Mouse (Mus musculus) lung, adult 2 months (tissue): ENCODE results near the gene Blmh. TPM values are rescaled to one million over a fixed set of nuclear protein-coding genes. Genes with fewer than 3 reads are reported as not detected.

Experiments
- DNase-seq: peaks from one replicate; pipeline ENCODE4 v3.0.0; 2022
- H3K4me1 ChIP-seq: fragments of 200-500 bp; 2 replicates; pipeline ENCODE4 v1.6.1; 2011; ENCODE audit warnings: low read length; ENCODE audit not compliant: control insufficient read depth, insufficient read depth
- H3K4me3 ChIP-seq: fragments of 200-500 bp; replicated peaks from 2 replicates; pipeline ENCODE3; 2011; ENCODE audit warnings: low read depth, mild to moderate bottlenecking, control low read depth, low read length; ENCODE audit errors: extremely low read depth
- CTCF ChIP-seq: fragments of 200-500 bp; IDR thresholded peaks from 2 replicates; pipeline ENCODE4 v1.5.1; 2011; ENCODE audit warnings: mild to moderate bottlenecking, low read length, control low read depth; ENCODE audit not compliant: insufficient read depth
- POLR2A ChIP-seq: fragments of 200-500 bp; IDR thresholded peaks from 2 replicates; pipeline ENCODE4 v1.6.1; 2011; ENCODE audit warnings: low read depth, mild to moderate bottlenecking, control low read depth, low read length, borderline replicate concordance; ENCODE audit errors: extremely low read depth
- WGBS: fragments of 180-500 bp; shearing (Covaris S2); methylation state at CpG from one replicate; pipeline ENCODE4 v1.1.7; 2018; 5-methylcytosine and 5-hydroxymethylcytosine counted together
- polyA plus RNA-seq: library from polyadenylated mRNA; depleted of rRNA; stranded (reverse); fragments of >200 nt; gene quantifications from 2 replicates; pipeline ENCODE4 v1.2.3, GENCODE M21; 2012

Blmh gene
- polyA plus RNA-seq, 1 experiment = 20.1 TPM

GRCm38 (mm10) chr11:76896360-76896759, 28.2 kb upstream of the Blmh start:
- no peak for DNase-seq
- Histone ChIP-seq H3K4me3 (no peak overlapping the region), H3K4me1 (peaks cover 17% of the 10 kb centered on the region)
- no peak for TF ChIP-seq CTCF
- TF ChIP-seq POLR2A = no peak
- 34% methylated on average over 6 of the region's 6 CpGs for WGBS

- TF ChIP-seq POLR2A (no peak), CTCF (no peak)
- H3K4me1 ChIP-seq = peaks cover 17% of the 10 kb centered on the region
- DNase-seq = no peak
- 39% methylated on average over 1 of the region's 1 CpGs for WGBS
- no peak overlapping the region for H3K4me3 ChIP-seq
These were observed 27.5 kb upstream of the Blmh start for GRCm38 (mm10) chr11:76897126-76897525.

GRCm38 (mm10) chr11:76897871-76898270, 26.7 kb upstream of the Blmh start:
- TF ChIP-seq CTCF = no peak
- no peak for TF ChIP-seq POLR2A
- WGBS = 31% methylated on average over 3 of the region's 3 CpGs
- H3K4me3 ChIP-seq = no peak overlapping the region
- no peak for DNase-seq
- H3K4me1 ChIP-seq = peaks cover 17% of the 10 kb centered on the region

- no peak for TF ChIP-seq CTCF
- no peak for TF ChIP-seq POLR2A
- no peak for DNase-seq
- Histone ChIP-seq H3K4me3 (no peak overlapping the region), H3K4me1 (peaks cover 13% of the 10 kb centered on the region)
- 64% methylated on average over 3 of the region's 3 CpGs for WGBS
These were observed 25.9 kb upstream of the Blmh start for GRCm38 (mm10) chr11:76898751-76899150.

GRCm38 (mm10) chr11:76899758-76900738, 24.6 kb upstream of the Blmh start:
- H3K4me3 ChIP-seq = no peak overlapping the region
- H3K4me1 ChIP-seq = peaks cover 13% of the 10 kb centered on the region
- no peak for DNase-seq
- TF ChIP-seq POLR2A = no peak
- peak; percentile 56 for TF ChIP-seq CTCF
- 42% methylated on average over 5 of the region's 5 CpGs for WGBS

- H3K4me3 ChIP-seq = no peak within 1 kb of the TSS
- WGBS = 61% methylated on average over 7 of the region's 7 CpGs
- DNase-seq = no peak
- peaks cover 13% of the 10 kb centered on the region for H3K4me1 ChIP-seq
- TF ChIP-seq CTCF = no peak
- no peak for TF ChIP-seq POLR2A
These were observed 22.8 kb upstream of the Blmh start, which contains the start of gene Tmigd1 for GRCm38 (mm10) chr11:76901579-76902361. Gene Tmigd1, plus strand, starts transcription at chr11:76902159.

- Histone ChIP-seq H3K4me3 (no peak overlapping the region), H3K4me1 (peaks cover 5% of the 10 kb centered on the region)
- DNase-seq = no peak
- no peak for TF ChIP-seq POLR2A
- no peak for TF ChIP-seq CTCF
- 85% methylated on average over 2 of the region's 2 CpGs for WGBS
These were observed 20.3 kb upstream of the Blmh start for GRCm38 (mm10) chr11:76904340-76904739.

- no peak for TF ChIP-seq CTCF
- no peak for TF ChIP-seq POLR2A
- 79% methylated on average over 7 of the region's 7 CpGs for WGBS
- Histone ChIP-seq H3K4me1 (no peaks in the 10 kb centered on the region), H3K4me3 (no peak overlapping the region)
- DNase-seq = no peak
These were observed 16.0 kb upstream of the Blmh start for GRCm38 (mm10) chr11:76908651-76909050.

- no peak for DNase-seq
- 51% methylated on average over 3 of the region's 3 CpGs for WGBS
- TF ChIP-seq POLR2A = no peak
- no peak for TF ChIP-seq CTCF
- Histone ChIP-seq H3K4me1 (no peaks in the 10 kb centered on the region; the same call in 1 of the 2 replicates), H3K4me3 (no peak overlapping the region)
These were observed 13.1 kb upstream of the Blmh start for GRCm38 (mm10) chr11:76911325-76912054.

GRCm38 (mm10) chr11:76912055-76912395, 12.6 kb upstream of the Blmh start:
- no peak for DNase-seq
- Histone ChIP-seq H3K4me1 (no peaks in the 10 kb centered on the region; the same call in 1 of the 2 replicates), H3K4me3 (no peak overlapping the region)
- no peak for TF ChIP-seq CTCF
- no peak for TF ChIP-seq POLR2A
- WGBS = 32% methylated on average over 7 of the region's 7 CpGs
